Mouse (Mus musculus) layer of hippocampus, postnatal 36 days (tissue): ENCODE data around the gene Mrps33. TPM values are rescaled to one million over a fixed set of nuclear protein-coding genes. Genes with fewer than 3 reads are reported as not detected.
A peak's percentile ranks its signal among the peaks of the same experiment; 100 is the strongest.

Experiments used
- DNase-seq, 2 experiments: peaks; one replicate each; pipeline ENCODE4 v3.0.0; 2022
- total RNA-seq, 2 experiments: library from RNA; stranded (reverse); gene quantifications; 2 replicates each; pipeline ENCODE4 v1.2.3; 2021

The Mrps33 gene
- total RNA-seq: 100 to 1,000 TPM; 106 to 107 TPM

DNA sequence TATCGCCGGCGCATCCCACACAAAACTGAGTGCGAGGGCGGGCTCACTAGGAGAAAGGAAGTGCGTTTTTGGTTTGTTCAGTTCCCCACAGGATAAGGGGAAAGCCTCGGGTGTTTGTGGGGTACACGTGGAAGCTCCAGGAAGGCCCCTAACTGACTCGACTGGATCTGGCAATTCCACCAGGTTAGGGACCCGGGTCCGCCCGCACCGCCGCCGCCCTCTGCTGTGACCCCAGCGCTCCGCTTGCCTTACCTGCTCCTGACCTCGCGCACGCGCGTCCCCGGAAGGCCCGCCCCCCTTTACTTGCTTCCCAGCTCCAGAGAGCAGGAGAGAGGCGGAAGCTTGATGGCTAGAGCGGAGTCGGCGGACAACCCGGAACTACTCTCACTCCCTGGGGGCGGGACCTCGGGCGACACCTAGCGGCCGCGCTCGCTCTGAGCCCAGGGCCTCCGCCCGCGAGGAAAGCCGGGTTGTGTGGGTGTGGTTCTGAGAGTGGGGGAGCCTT is at the start of gene Mrps33:
Gene Mrps33, minus strand, starts transcription at position 377 of the 505 bp plus-strand sequence.
- DNase-seq: peak; percentile 96 to 99

GRCm38 (mm10) chr6:39849667-39850066 is 38.9 kb upstream of the Mrps33 start:
- DNase-seq: no peak

GRCm38 (mm10) chr6:39848766-39849165 is 38.0 kb upstream of the Mrps33 start:
- DNase-seq: no peak

DNA sequence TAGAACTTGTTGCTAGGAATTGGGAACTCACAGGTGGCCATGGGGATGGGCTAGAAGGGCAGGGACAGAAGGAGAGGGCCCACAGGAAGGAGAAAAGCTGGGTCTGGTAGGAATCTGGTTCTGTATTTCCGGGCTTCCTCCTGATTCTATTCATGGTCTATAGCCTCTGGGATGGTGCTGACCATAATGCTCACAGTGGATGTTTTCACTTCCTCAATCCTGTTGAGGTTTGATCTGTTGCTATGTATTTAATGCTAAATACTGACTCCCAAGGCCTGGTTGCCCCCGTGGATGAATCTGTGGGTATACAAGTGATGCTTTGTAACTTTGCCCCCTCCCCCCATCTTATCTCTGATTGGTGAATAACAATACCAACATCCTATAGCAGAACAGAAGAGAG is 36.8 kb upstream of the Mrps33 start:
- no peak for DNase-seq

- DNase-seq: no peak
These were observed 33.0 kb upstream of the Mrps33 start for GRCm38 (mm10) chr6:39843698-39844342.

DNA sequence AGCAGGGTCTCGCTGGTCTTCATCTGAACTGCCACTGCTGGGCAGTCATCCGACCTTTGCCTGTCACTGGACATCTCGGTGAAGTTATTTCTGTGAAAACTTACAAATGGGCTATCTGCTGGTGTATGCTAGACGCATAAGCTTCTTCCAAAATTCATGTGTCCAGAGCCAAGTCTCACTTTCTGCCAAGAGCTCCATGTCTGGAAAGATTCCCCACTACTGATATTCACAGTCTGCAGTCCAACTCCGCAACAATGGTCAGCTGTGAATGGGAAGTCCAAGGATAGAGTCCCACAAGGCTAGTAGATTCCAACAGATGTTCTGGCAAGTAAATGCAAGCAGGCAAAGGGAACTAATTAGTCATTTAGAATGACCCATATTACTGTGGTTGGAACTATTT is 17.9 kb upstream of the Mrps33 start:
- no peak for DNase-seq

DNA sequence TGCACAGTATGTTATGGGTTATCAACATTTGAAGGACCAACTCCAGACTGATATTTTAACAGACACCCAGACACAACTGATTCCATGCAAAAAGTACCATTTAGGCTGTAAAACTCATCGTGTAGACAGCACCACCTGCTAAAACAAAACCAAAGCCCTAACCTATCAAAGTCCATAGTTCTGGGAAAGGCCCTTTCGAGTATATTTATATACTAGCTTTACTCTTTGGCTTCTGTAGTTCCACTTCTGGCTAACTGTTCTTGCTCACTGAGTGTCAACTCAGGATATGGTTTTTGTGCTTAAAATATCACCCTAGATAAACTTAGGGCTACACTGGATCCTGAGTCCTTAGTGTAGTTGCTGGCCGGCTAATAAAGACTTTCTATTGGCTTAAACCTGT is 10.5 kb upstream of the Mrps33 start:
- DNase-seq: no peak

DNA sequence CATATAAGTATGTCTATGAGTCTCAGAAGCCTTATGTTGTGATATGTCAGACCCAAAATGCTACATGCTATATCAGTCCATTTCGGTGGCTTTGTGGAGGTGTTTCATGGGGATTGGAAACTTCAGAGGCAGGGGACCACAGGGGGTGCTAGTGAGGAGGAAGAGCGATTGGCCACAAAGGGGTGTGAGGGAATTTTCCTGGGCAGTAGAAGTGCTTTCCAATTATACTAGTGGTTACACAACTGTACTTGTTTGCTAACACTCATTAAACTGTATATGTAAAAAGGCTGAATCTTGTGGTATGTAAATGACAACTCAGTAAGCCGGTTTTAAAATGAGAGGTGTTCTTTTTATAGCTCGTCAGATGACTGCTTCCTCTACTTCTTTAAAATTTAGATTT is 8.1 kb upstream of the Mrps33 start:
- DNase-seq: no peak

DNA sequence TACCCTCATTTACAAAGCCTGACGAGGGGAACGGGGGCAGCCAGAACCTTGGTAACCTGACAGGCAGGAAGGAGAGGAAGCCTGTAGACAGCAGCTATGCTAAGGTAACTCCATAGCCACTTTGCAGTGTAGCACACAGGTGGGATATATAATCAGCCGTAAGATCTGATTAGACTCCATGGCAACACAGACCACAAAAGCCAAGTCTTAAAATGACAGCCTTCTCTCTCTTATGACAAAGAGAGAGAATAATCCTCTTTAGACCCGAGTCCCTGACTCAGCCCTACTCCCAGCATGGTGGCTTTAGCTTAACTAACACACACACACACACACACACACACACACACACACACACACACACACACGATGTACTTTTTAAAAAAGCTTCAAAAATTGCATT is 2.3 kb downstream of the Mrps33 start:
- no peak for DNase-seq

DNA sequence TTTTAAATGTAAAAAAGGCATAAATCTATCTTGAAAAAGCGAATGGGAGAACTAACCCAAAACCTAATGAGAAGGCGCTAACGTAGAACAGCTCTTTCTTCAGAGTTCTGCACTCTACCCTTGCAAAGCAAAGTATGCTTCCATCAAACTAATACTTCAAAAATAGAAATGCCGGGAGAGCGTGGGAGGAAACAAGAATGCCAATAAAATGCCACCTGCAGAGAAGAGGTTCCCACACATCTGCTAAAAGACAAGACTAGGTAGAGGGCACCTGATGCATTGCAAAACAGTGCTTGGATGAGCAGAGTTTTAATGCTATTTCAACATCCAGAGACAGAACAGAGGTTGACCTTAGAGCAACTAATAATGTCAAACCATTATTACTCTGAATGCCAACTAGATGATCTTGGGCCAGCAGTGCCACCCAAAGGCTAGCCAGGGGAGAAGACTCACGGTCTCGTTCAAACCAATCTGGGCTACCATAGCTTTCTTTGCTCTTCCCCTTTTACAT is 3.7 kb downstream of the Mrps33 start:
- no peak for DNase-seq

- DNase-seq: no peak
These were observed 4.5 kb downstream of the Mrps33 start for GRCm38 (mm10) chr6:39806336-39806735.

DNA sequence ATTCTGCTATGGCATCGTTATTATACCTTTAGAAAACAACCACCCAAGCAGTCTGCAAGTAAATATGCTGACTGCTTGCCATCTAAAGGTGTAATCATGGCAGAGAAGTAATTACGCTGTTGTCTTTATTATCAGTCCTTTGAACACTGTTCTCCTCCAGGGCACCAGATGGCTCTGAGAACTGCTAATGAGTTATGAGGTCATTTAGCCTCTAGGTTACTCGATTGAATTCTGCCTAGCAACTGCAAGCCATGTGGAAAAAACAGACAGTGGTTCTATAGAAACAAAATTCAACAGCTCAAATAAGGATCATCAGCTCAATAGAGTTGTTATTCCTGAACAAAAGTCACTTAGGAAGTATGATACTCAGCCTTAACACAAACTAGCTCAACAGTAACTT is 4.9 kb downstream of the Mrps33 start:
- no peak for DNase-seq

GRCm38 (mm10) chr6:39800977-39801376 is 9.8 kb downstream of the Mrps33 start:
- DNase-seq: no peak

GRCm38 (mm10) chr6:39797076-39797475 is 13.7 kb downstream of the Mrps33 start:
- DNase-seq: peak in 1 of 2 experiments; percentile 19

DNA sequence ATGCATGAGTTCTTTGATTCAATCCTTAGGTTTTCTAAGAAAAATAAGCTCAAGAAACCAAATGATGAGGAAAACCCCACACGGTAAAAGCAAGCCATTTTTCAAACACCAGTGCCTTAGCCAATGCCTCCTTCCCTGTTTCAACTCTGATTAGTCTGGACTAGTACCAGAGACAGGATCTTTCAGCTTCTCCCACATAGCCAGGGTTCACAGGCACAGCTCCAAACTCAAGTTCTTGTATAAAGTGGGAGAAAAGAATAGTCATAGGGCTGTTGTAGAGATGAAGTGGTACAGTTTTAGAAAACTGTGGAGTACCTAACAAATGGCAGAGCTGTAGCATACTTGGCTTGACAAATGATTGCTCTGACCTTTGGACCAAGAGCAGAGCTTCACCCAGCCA is 14.6 kb downstream of the Mrps33 start:
- DNase-seq: no peak

DNA sequence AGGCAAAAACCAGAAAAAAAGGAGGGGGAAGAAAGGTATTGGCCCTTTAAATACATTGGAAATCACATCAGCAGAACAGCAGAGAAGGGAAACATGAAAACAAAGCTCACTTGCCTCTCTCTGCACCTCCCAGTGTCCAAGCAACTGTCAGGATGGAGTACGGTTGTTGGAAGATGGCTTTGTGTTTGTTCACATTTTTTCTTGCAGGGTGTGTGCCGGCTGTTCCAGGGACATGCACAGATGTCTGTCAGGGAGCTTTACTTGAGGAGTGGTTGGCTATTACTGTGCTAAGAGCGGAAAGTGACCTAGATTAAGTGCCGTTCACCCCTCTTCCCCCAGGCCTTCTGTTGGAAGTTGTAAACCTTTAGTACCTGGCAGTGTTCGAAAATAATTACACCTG is 19.0 kb downstream of the Mrps33 start:
- no peak for DNase-seq

DNA sequence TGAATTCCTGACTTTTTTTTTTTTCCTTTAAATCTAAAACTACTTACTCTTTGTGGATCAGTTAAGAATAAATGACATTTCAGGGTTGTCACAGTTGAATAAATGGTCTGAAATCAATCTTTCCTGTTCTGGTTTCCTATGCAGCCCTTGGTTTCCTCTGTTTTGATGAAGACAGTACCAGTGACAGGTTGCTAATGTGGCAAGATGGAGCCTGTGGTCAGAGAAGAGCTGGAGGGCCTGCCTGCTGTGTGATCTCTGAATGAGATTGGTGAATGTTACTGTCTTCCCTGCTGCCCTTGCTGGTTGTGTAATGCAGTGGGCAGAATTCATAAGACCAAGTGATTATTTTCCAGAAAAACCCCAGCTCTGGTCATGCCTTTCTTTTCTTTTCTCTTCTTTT is 22.4 kb downstream of the Mrps33 start:
- DNase-seq: no peak

DNA sequence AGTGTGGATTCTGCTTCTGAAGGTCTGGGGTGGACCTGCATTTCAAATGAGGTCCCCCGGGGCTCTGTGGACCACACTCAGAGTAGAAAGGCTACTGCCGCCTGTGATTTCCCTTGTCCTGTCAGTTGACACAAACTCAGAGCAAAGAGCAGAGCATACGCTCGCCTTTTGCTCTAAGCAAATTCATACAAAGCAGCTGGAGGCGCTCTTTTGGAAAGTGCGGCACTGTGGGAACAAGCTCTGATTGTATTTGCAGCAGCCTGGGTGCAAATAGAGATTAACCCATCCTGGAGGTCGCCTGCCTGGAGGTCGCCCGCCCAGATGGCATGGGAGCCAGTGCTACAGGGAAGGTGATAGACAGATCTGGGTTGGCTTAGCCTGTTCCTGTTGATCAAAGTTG is 23.0 kb downstream of the Mrps33 start:
- DNase-seq: no peak

GRCm38 (mm10) chr6:39785944-39786343 is 24.8 kb downstream of the Mrps33 start:
- DNase-seq: no peak

- no peak for DNase-seq
These were observed 27.3 kb downstream of the Mrps33 start for GRCm38 (mm10) chr6:39783521-39783920.

GRCm38 (mm10) chr6:39782618-39783017 is 28.2 kb downstream of the Mrps33 start:
- DNase-seq: no peak

DNA sequence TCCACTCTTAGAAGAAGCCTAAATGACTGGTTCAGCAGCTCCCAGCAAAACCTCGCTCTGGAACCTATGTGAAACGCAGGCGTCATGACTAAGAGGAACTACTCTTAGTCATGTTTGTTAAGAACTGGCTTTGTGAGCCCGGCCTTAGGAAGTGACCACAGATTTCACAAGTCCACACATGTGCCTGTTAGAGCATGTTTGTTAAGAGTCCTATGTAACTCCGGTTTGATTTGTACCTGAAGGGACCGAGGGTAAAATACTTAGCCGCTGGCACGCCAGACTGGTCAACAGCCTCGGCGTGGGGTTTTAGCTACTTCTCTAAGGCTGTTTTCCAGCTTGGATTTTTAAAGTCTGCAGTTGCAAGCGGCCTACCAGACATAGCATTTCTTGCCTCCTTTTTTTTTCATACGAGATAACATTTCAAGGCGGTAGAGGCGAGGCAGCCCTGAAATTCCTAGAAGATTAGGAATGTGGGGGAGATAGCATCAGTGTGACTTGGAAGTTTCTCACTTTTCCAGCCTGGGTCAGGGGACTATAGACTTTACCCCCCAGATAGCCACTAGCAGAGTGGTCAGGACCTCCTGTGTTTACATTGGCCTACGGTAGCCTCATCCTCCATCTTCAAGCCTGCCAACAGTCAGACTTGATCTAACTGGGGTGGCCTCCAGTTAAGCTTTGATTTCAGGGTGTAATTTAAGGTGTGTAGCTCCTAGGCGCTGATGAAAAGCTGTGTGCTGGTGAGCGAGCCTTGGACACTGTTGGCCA is 28.8 kb downstream of the Mrps33 start:
- DNase-seq: no peak

DNA sequence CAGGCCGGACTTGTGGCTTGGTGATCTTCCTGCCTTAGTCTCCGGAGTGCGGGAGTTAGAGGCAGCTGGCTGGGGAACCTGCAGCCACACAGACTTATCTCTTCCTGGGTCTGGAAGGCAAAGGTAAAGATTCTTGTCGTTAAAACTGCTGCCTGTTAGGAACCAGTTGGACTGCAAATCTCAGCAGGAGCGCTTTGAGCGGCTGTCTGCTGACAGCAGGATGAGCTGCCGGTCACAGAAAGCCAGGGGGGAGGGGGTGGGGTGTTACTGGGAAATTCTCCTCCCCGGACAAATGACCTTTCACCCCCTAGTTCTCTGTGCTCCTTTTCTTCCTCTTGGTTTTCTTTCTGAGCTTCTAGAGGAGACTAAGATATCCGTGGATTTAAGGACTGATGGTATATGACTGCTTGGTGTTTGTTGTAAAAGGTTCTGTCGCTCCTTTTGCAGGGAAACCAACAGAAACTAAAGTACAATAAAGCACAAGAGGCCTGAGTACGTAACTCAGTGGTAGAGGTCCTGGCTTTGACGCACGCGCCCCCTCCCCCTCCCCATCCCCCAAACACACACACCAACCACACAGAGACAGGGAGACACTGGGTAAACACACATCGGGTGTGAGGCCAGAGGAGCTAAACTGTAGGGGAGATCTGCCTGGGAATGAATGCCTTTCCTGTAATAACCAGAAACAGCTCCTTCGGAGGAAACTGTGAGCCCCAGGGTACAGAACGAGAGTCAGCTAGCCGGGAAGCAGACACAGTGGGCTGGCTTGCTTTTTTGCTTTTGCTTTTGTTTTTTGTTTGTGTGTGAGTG is 29.7 kb downstream of the Mrps33 start:
- DNase-seq: no peak
